In genomic region chr12:100254471-100254870, GRCm38 (mm10) we compare ENCODE assay signal across 12 mouse cellular contexts.
"Had no signal": no experiment of that assay in that cellular context is flagged by ENCODE, and none has a peak within 500 bp of the region (broad histone marks: within the 10 kb centered on the region; RNA-seq: fewer than 3 reads in every experiment).

No protein-coding gene starts in this region.

- H3K9ac ChIP-seq: limb, embryonic 15.5 days; liver, embryonic 12.5 days; lung, embryonic 14.5 days; midbrain, embryonic 12.5 days; neural tube, embryonic 15.5 days had no signal

- H3K27me3 ChIP-seq: limb, embryonic 15.5 days; liver, embryonic 12.5 days; midbrain, embryonic 12.5 days; neural tube, embryonic 15.5 days had no signal

- H3K9me3 ChIP-seq: limb, embryonic 15.5 days; liver, embryonic 12.5 days; midbrain, embryonic 12.5 days; neural tube, embryonic 15.5 days had no signal

- H3K4me1 ChIP-seq: limb, embryonic 15.5 days; liver, embryonic 12.5 days had no signal

- H3K4me2 ChIP-seq: limb, embryonic 15.5 days; liver, embryonic 12.5 days; lung, embryonic 14.5 days; midbrain, embryonic 12.5 days; neural tube, embryonic 15.5 days had no signal

- DNase-seq: kidney, adult 9 months; kidney, postnatal 36 days; lung, embryonic 14.5 days; lung, postnatal 10 days; lung, postnatal 4 days; thymus, postnatal 4 days had no signal

- H3K36me3 ChIP-seq: limb, embryonic 15.5 days; liver, embryonic 12.5 days; midbrain, embryonic 12.5 days; neural tube, embryonic 15.5 days had no signal

- H3K4me3 ChIP-seq: limb, embryonic 15.5 days; liver, embryonic 12.5 days; midbrain, embryonic 12.5 days; myocyte; neural tube, embryonic 15.5 days had no signal

- H3K27ac ChIP-seq: kidney, postnatal 0 days; limb, embryonic 15.5 days; liver, embryonic 12.5 days; midbrain, embryonic 12.5 days; neural tube, embryonic 15.5 days had no signal

- ATAC-seq: liver, embryonic 12.5 days had no signal
